Mouse (Mus musculus) lung, adult 2 months (tissue): ENCODE results near the gene Dupd1.

Source experiments
- CTCF ChIP-seq: fragments of 200-500 bp; IDR thresholded peaks from 2 replicates; pipeline ENCODE4 v1.5.1; 2011; ENCODE audit warnings: mild to moderate bottlenecking, low read length, control low read depth; ENCODE audit not compliant: insufficient read depth
- POLR2A ChIP-seq: fragments of 200-500 bp; IDR thresholded peaks from 2 replicates; pipeline ENCODE4 v1.6.1; 2011; ENCODE audit warnings: low read depth, mild to moderate bottlenecking, control low read depth, low read length, borderline replicate concordance; ENCODE audit errors: extremely low read depth

- TF ChIP-seq CTCF (no peak), POLR2A (0 out of 2 replicates have a peak, but pooled peaks have one; percentile 9)
Observed at GRCm38 (mm10) chr14:21706759-21707571, 7.4 kb downstream of the Dupd1 start.
